Mouse (Mus musculus) midbrain, embryonic 11.5 days (tissue): ENCODE data around the gene Trim13. TPM values are rescaled to one million over a fixed set of nuclear protein-coding genes. Genes with fewer than 3 reads are reported as not detected.

Experiments used
- ATAC-seq: fragments of 200-750 bp; cut with Nextera tagmentation; 2 replicates; pipeline ENCODE4 v1.8.0; 2017; ENCODE audit warnings: moderate TSS enrichment, moderate library complexity; ENCODE audit not compliant: low FRiP score
- DNase-seq: peaks from one replicate; pipeline ENCODE4 v3.0.0; 2015; ENCODE audit warnings: low spot score; ENCODE audit errors: missing footprints
- H3K27ac ChIP-seq: fragments of 300-500 bp; sonication (generic); 2 replicates; pipeline ENCODE4 v1.5.1; 2014; ENCODE audit warnings: low read depth, low read length
- H3K27me3 ChIP-seq: fragments of 300-500 bp; sonication (generic); 2 replicates; pipeline ENCODE4 v1.6.1; 2014; ENCODE audit warnings: mild to moderate bottlenecking, low read length, moderate library complexity, mixed read lengths; ENCODE audit not compliant: control insufficient read depth, insufficient read depth
- H3K36me3 ChIP-seq: fragments of 300-500 bp; sonication (generic); 2 replicates; pipeline ENCODE4 v1.6.1; 2014; ENCODE audit warnings: mild to moderate bottlenecking, low read length, moderate library complexity, mixed read lengths; ENCODE audit not compliant: control insufficient read depth, insufficient read depth
- H3K4me1 ChIP-seq: fragments of 300-500 bp; sonication (generic); 2 replicates; pipeline ENCODE4 v1.6.1; 2014; ENCODE audit warnings: low read length; ENCODE audit not compliant: control insufficient read depth, insufficient read depth
- H3K4me2 ChIP-seq: fragments of 300-500 bp; sonication (generic); 2 replicates; pipeline ENCODE4 v1.6.1; 2014; ENCODE audit warnings: mild to moderate bottlenecking, moderate library complexity
- H3K4me3 ChIP-seq: fragments of 300-500 bp; sonication (generic); 2 replicates; pipeline ENCODE4 v1.5.1; 2014; ENCODE audit warnings: low read depth, low read length
- H3K9ac ChIP-seq: fragments of 300-500 bp; sonication (generic); 2 replicates; pipeline ENCODE4 v1.6.1; 2014; ENCODE audit warnings: low read length
- H3K9me3 ChIP-seq: fragments of 300-500 bp; sonication (generic); 2 replicates; pipeline ENCODE4 v1.6.1; 2016; ENCODE audit warnings: low read length; ENCODE audit not compliant: control insufficient read depth
- whole genome bisulfite sequencing: fragments of 180-500 bp; shearing (Covaris S2); extraction: QIAGEN DNeasy Blood & Tissue Kit; methylation state at CpG from one replicate; pipeline ENCODE4 v1.1.7; 2014; 5-methylcytosine and 5-hydroxymethylcytosine counted together
- polyA plus RNA-seq: library from polyadenylated mRNA; unstranded; fragments of >200 nt; fragmentation: Nextera tagmentation; extraction: Ambion mirVana; gene quantifications from 2 replicates; pipeline ENCODE4 v1.2.1, GENCODE M21; 2014

The Trim13 gene
- polyA plus RNA-seq, 1 experiment from 2014 or later: 28.7 TPM

DNA sequence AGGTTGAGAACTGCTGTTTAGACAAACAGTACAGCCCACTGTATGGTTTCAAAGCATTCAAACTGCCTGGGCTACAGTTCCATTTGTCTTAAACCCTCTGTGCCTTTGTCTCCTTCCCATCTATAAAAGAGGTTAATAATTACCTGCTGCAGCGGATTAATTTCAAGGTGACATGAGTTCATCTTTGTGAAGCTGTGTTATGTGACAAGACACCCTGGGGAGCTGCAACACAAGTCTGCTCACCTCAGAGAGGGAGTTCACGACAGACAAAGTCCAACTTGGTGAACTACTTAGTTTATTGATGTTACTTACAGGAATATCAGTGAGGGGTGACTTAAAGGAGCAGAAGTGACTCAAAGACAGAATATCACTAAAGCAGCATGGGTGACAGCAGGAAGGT is 25.9 kb upstream of the Trim13 start:
- Histone ChIP-seq H3K9ac (no peak overlapping the region), H3K27me3 (no peaks in the 10 kb centered on the region), H3K9me3 (no peaks in the 10 kb centered on the region), H3K4me1 (no peaks in the 10 kb centered on the region), H3K4me3 (no peak overlapping the region), H3K4me2 (no peak overlapping the region), H3K27ac (no peak overlapping the region), H3K36me3 (no peaks in the 10 kb centered on the region)
- no peak for ATAC-seq
- 73% methylated on average over 2 of the region's 2 CpGs for WGBS
- no peak for DNase-seq

DNA sequence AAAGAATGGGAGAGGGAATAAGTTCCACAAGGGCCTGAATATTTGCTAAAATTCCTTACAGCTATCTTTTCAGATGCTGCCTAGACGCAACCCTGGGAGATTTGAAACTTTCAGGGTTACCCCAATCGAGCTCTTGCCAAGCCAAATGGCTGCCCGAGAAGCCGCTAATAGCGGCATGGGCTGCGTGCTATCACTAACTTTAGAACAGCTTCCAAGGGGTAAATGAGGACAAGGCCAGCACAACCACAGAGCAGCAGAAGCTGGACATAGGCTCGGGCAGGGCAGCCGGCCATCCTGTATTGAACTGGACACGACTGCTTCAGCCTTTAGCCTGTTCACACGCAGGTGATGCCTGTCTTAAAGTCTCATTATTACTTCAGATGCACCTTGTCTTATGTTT is 23.0 kb upstream of the Trim13 start:
- 92% methylated on average over 10 of the region's 10 CpGs for WGBS
- Histone ChIP-seq H3K4me3 (no peak overlapping the region), H3K4me2 (no peak overlapping the region), H3K4me1 (no peaks in the 10 kb centered on the region), H3K9me3 (no peaks in the 10 kb centered on the region), H3K36me3 (no peaks in the 10 kb centered on the region), H3K9ac (no peak overlapping the region), H3K27ac (no peak overlapping the region), H3K27me3 (no peaks in the 10 kb centered on the region)
- DNase-seq (no peak), ATAC-seq (no peak)

DNA sequence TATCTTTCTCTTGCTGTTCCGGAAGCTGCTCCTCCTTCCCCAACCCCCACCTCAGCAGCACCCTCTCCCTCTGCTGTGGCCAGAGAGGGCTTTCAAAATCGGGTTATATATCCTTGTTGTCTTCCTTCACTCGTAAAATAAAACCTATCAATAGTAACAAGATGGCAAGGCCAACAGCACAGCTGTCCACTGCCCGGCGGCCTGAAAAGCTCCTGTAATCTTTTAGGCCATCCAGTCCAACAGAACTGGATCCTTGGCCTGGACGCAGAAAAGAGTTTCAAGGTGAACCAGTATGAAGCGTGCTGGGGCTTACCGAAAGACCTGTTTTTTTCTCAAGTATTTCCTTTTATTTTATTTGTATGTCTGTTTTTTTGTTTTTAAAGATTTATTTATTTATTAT is 22.1 kb upstream of the Trim13 start:
- WGBS: 89% methylated on average over 8 of the region's 8 CpGs

DNA sequence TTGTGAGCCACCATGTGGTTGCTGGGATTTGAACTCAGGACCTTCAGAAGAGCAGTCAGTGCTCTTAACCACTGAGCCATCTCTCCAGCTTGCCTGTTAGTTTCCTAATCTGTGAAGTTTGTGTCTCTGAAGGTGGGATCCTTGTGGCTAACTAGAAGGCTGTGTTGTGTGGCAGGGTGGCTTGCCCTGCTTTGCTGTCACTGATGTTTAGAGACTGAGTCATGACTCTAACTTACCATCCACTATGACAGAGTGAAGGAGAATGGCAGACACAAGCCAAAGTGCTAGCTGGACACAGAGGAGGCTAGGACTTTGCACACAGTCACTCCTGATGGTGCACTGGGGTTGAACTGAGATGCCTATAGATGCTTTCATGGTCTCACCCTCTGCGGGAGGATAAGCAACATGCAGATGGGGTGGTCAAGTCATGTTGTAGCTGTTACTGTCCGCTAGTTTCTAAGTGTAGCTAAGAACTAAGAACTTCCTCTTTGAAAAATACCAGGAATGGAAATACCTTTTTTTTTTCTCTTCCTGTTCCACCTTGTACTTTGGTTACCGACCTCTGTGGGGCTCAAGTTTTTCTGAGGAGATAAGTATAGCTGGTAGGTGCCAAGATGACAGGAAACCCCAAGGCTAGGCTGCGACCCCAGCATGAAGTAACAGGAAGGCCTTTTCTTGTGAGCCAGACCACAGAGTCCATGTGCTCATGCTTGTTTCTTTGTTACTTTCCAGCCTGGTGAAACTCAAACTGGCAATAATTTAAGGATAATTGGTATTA is 8.6 kb upstream of the Trim13 start:
- Histone ChIP-seq H3K9me3 (no peaks in the 10 kb centered on the region), H3K9ac (no peak overlapping the region), H3K27ac (no peak overlapping the region), H3K4me1 (no peaks in the 10 kb centered on the region), H3K4me2 (no peak overlapping the region), H3K27me3 (no peaks in the 10 kb centered on the region), H3K36me3 (no peaks in the 10 kb centered on the region), H3K4me3 (no peak overlapping the region)
- no peak for DNase-seq
- 85% methylated on average over 4 of the region's 4 CpGs for WGBS
- no peak for ATAC-seq

More for the DNA sequence above, 22.1 kb upstream of the Trim13 start:
- DNase-seq (no peak), ATAC-seq (no peak)
- Histone ChIP-seq H3K9me3 (no peaks in the 10 kb centered on the region), H3K4me1 (no peaks in the 10 kb centered on the region), H3K27ac (no peak overlapping the region), H3K36me3 (no peaks in the 10 kb centered on the region), H3K9ac (no peak overlapping the region), H3K4me2 (no peak overlapping the region), H3K4me3 (no peak overlapping the region), H3K27me3 (no peaks in the 10 kb centered on the region)

- no peak for DNase-seq
- Histone ChIP-seq H3K9ac (no peak overlapping the region), H3K9me3 (no peaks in the 10 kb centered on the region), H3K27ac (no peak overlapping the region), H3K4me3 (no peak overlapping the region), H3K27me3 (no peaks in the 10 kb centered on the region), H3K4me2 (no peak overlapping the region), H3K36me3 (no peaks in the 10 kb centered on the region), H3K4me1 (peaks cover 3% of the 10 kb centered on the region; the same call in 1 of the 2 replicates)
- no peak for ATAC-seq
- WGBS: 90% methylated on average over 9 of the region's 9 CpGs
Observed at GRCm38 (mm10) chr14:61596719-61597426, 1.2 kb upstream of the Trim13 start.

GRCm38 (mm10) chr14:61599057-61599806 is 1.2 kb downstream of the Trim13 start:
- H3K4me2 ChIP-seq: peak overlapping the region; percentile 53
- 6% methylated on average over 44 of the region's 44 CpGs for WGBS
- ATAC-seq: peak; percentile 95

DNA sequence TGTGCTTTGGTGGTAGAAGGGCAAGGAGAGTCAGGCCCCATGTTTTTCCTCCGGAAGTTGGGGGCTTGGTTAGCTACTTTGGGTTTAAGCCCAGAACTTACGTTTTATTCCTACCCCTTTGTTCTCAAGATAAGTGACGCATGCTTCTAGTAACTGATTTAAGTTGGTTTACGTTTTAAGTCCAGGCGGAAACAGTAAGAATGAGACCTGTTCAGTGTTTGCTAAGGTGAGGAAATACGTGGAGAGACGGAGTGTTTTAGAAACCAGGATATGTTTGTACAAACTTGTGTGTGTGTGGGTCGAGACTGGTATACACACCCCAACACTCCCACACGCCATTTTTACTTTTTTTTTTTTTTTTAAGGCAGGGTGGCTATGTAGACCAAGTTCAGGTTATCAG is 3.3 kb downstream of the Trim13 start:
- Histone ChIP-seq H3K27me3 (no peaks in the 10 kb centered on the region), H3K36me3 (no peaks in the 10 kb centered on the region), H3K9me3 (no peaks in the 10 kb centered on the region), H3K4me2 (no peak overlapping the region), H3K27ac (no peak overlapping the region), H3K4me1 (peaks cover 3% of the 10 kb centered on the region; the same call in 1 of the 2 replicates), H3K9ac (no peak overlapping the region), H3K4me3 (no peak overlapping the region)
- 91% methylated on average over 9 of the region's 9 CpGs for WGBS
- no peak for DNase-seq
- no peak for ATAC-seq

More at GRCm38 (mm10) chr14:61599057-61599806, 1.2 kb downstream of the Trim13 start:
- peak overlapping the region; percentile 51; the same call in 1 of the 2 replicates for H3K27ac ChIP-seq
- H3K9ac ChIP-seq: peak overlapping the region; percentile 85
- no peaks in the 10 kb centered on the region for H3K36me3 ChIP-seq
- no peaks in the 10 kb centered on the region for H3K27me3 ChIP-seq
- peak overlapping the region; percentile 67 for H3K4me3 ChIP-seq
- peak; percentile 96 for DNase-seq
- no peaks in the 10 kb centered on the region for H3K9me3 ChIP-seq
- peaks cover 3% of the 10 kb centered on the region; the same call in 1 of the 2 replicates for H3K4me1 ChIP-seq

- no peak overlapping the region for H3K9ac ChIP-seq
- DNase-seq (no peak), ATAC-seq (0 out of 2 replicates have a peak, but pooled peaks have one; percentile 68)
- no peak overlapping the region for H3K4me3 ChIP-seq
- H3K4me1 ChIP-seq: peaks cover 3% of the 10 kb centered on the region; the same call in 1 of the 2 replicates
- no peaks in the 10 kb centered on the region for H3K36me3 ChIP-seq
- no peaks in the 10 kb centered on the region for H3K27me3 ChIP-seq
- H3K9me3 ChIP-seq: no peaks in the 10 kb centered on the region
- WGBS: 76% methylated on average over 8 of the region's 8 CpGs
- H3K27ac ChIP-seq: no peak overlapping the region
- H3K4me2 ChIP-seq: no peak overlapping the region
Observed at GRCm38 (mm10) chr14:61603069-61603755, 5.2 kb downstream of the Trim13 start.
